Mouse (Mus musculus) intestine, embryonic 15.5 days (tissue): Measurements from ENCODE around the gene Gm10277. TPM values are rescaled to one million over a fixed set of nuclear protein-coding genes. Genes with fewer than 3 reads are reported as not detected.

Experiments
- ATAC-seq: fragments of 200-750 bp; cut with Nextera tagmentation; 2 replicates; pipeline ENCODE4 v1.8.0; 2017; ENCODE audit warnings: moderate TSS enrichment, moderate library complexity
- H3K27ac ChIP-seq: fragments of 300-500 bp; sonication (generic); 2 replicates; pipeline ENCODE4 v1.5.1; 2015; ENCODE audit warnings: mild to moderate bottlenecking, inconsistent platforms
- H3K27me3 ChIP-seq: fragments of 300-500 bp; sonication (generic); replicated peaks from 2 replicates; pipeline ENCODE4 v1.6.1; 2015; ENCODE audit warnings: inconsistent platforms
- H3K36me3 ChIP-seq: fragments of 300-500 bp; sonication (generic); 2 replicates; pipeline ENCODE4 v1.6.1; 2015; ENCODE audit warnings: inconsistent platforms
- H3K4me1 ChIP-seq: fragments of 300-500 bp; sonication (generic); replicated peaks from 2 replicates; pipeline ENCODE4 v1.6.1; 2015; ENCODE audit warnings: inconsistent platforms
- H3K4me2 ChIP-seq: fragments of 300-500 bp; sonication (generic); replicated peaks from 2 replicates; pipeline ENCODE4 v1.6.1; 2015; ENCODE audit warnings: mild to moderate bottlenecking, inconsistent platforms
- H3K4me3 ChIP-seq: fragments of 300-500 bp; sonication (generic); replicated peaks from 2 replicates; pipeline ENCODE4 v1.5.1; 2015; ENCODE audit warnings: inconsistent platforms
- H3K9ac ChIP-seq: fragments of 300-500 bp; sonication (generic); 2 replicates; pipeline ENCODE4 v1.6.1; 2015; ENCODE audit warnings: inconsistent platforms
- H3K9me3 ChIP-seq: fragments of 300-500 bp; sonication (generic); 2 replicates; pipeline ENCODE4 v1.6.1; 2016; ENCODE audit warnings: inconsistent platforms
- WGBS: fragments of 180-500 bp; shearing (Covaris S2); methylation state at CpG from one replicate; pipeline ENCODE4 v1.1.7; 2015; 5-methylcytosine and 5-hydroxymethylcytosine counted together
- polyA plus RNA-seq: library from polyadenylated mRNA; unstranded; fragments of >200 nt; fragmentation: Nextera tagmentation; extraction: Ambion mirVana; gene quantifications from 2 replicates; pipeline ENCODE4 v1.2.1, GENCODE M21; 2015

The Gm10277 gene
- polyA plus RNA-seq, 1 experiment from 2014 or later = 0.93 TPM

GRCm38 (mm10) chr11:77782104-77782815 lies 5.3 kb downstream of the Gm10277 start:
- WGBS = 83% methylated on average over 7 of the region's 7 CpGs

GRCm38 (mm10) chr11:77781088-77781487 lies 6.5 kb downstream of the Gm10277 start:
- 0 out of 2 replicates have a peak, but pooled peaks cover 3% of the 10 kb centered on the region for H3K36me3 ChIP-seq
- no peaks in the 10 kb centered on the region for H3K9me3 ChIP-seq
- no peak overlapping the region for H3K27ac ChIP-seq
- ATAC-seq = no peak
- H3K4me2 ChIP-seq = no peak overlapping the region
- 76% methylated on average over 7 of the region's 7 CpGs for WGBS
- H3K27me3 ChIP-seq = no peaks in the 10 kb centered on the region
- H3K4me3 ChIP-seq = no peak overlapping the region
- peaks cover 33% of the 10 kb centered on the region for H3K4me1 ChIP-seq
- no peak overlapping the region for H3K9ac ChIP-seq

More at GRCm38 (mm10) chr11:77782104-77782815, 5.3 kb downstream of the Gm10277 start:
- no peak overlapping the region for H3K4me3 ChIP-seq
- H3K36me3 ChIP-seq = 0 out of 2 replicates have a peak, but pooled peaks cover 3% of the 10 kb centered on the region
- H3K9ac ChIP-seq = no peak overlapping the region
- H3K4me1 ChIP-seq = peaks cover 40% of the 10 kb centered on the region
- no peak overlapping the region for H3K4me2 ChIP-seq
- ATAC-seq = no peak
- no peak overlapping the region for H3K27ac ChIP-seq
- no peaks in the 10 kb centered on the region for H3K27me3 ChIP-seq
- no peaks in the 10 kb centered on the region for H3K9me3 ChIP-seq

- Histone ChIP-seq H3K4me1 (peaks cover 15% of the 10 kb centered on the region), H3K9me3 (no peaks in the 10 kb centered on the region), H3K4me2 (no peak overlapping the region), H3K27ac (no peak overlapping the region), H3K36me3 (0 out of 2 replicates have a peak, but pooled peaks cover 3% of the 10 kb centered on the region), H3K9ac (no peak overlapping the region), H3K4me3 (no peak overlapping the region), H3K27me3 (no peaks in the 10 kb centered on the region)
- 67% methylated on average over 1 of the region's 1 CpGs for WGBS
- ATAC-seq = no peak
Measured at GRCm38 (mm10) chr11:77779240-77779639, 8.3 kb downstream of the Gm10277 start.

DNA sequence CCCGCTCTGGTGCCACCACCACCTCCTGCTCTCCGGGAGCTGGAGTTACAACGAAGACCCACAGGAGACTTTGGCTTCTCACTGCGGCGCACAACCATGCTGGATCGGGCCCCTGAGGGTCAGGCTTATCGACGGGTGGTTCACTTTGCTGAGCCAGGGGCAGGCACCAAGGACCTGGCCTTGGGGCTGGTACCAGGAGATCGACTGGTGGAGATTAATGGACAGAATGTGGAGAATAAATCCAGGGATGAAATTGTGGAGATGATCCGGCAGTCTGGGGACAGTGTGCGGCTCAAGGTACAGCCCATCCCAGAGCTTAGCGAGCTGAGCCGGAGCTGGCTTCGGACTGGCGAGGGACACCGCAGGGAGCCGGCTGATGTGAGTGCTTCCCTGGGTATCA lies 9.6 kb downstream of the Gm10277 start:
- H3K27ac ChIP-seq = no peak overlapping the region
- no peak for ATAC-seq
- H3K36me3 ChIP-seq = 0 out of 2 replicates have a peak, but pooled peaks cover 3% of the 10 kb centered on the region
- 94% methylated on average over 17 of the region's 17 CpGs for WGBS
- no peaks in the 10 kb centered on the region for H3K27me3 ChIP-seq
- no peak overlapping the region for H3K9ac ChIP-seq
- H3K4me3 ChIP-seq = no peak overlapping the region
- no peaks in the 10 kb centered on the region for H3K9me3 ChIP-seq
- no peak overlapping the region for H3K4me2 ChIP-seq
- H3K4me1 ChIP-seq = peaks cover 2% of the 10 kb centered on the region; the same call in 1 of the 2 replicates

- Histone ChIP-seq H3K4me3 (no peak overlapping the region), H3K9me3 (no peaks in the 10 kb centered on the region), H3K4me2 (no peak overlapping the region), H3K4me1 (no peaks in the 10 kb centered on the region; the same call in 1 of the 2 replicates), H3K36me3 (0 out of 2 replicates have a peak, but pooled peaks cover 3% of the 10 kb centered on the region), H3K27me3 (no peaks in the 10 kb centered on the region), H3K27ac (no peak overlapping the region), H3K9ac (no peak overlapping the region)
- WGBS = 92% methylated on average over 17 of the region's 17 CpGs
- no peak for ATAC-seq
Measured at GRCm38 (mm10) chr11:77777436-77777835, 10.1 kb downstream of the Gm10277 start.

- Histone ChIP-seq H3K4me3 (no peak overlapping the region), H3K27ac (peak overlapping the region; percentile 56; the same call in 1 of the 2 replicates), H3K27me3 (no peaks in the 10 kb centered on the region), H3K4me2 (no peak overlapping the region), H3K4me1 (no peaks in the 10 kb centered on the region), H3K36me3 (0 out of 2 replicates have a peak, but pooled peaks cover 3% of the 10 kb centered on the region), H3K9ac (no peak overlapping the region), H3K9me3 (no peaks in the 10 kb centered on the region)
- 59% methylated on average over 9 of the region's 9 CpGs for whole genome bisulfite sequencing
- no peak for ATAC-seq
Measured at GRCm38 (mm10) chr11:77775701-77776400, 11.7 kb downstream of the Gm10277 start.

GRCm38 (mm10) chr11:77771879-77772713 lies 15.5 kb downstream of the Gm10277 start:
- no peak overlapping the region for H3K4me3 ChIP-seq
- peak; percentile 94 for ATAC-seq
- 46% methylated on average over 8 of the region's 8 CpGs for WGBS
- H3K36me3 ChIP-seq = no peaks in the 10 kb centered on the region
- H3K9ac ChIP-seq = no peak overlapping the region
- H3K4me1 ChIP-seq = no peaks in the 10 kb centered on the region
- H3K27me3 ChIP-seq = no peaks in the 10 kb centered on the region
- H3K9me3 ChIP-seq = no peaks in the 10 kb centered on the region
- peak overlapping the region; percentile 91 for H3K27ac ChIP-seq
- H3K4me2 ChIP-seq = peak overlapping the region; percentile 36

DNA sequence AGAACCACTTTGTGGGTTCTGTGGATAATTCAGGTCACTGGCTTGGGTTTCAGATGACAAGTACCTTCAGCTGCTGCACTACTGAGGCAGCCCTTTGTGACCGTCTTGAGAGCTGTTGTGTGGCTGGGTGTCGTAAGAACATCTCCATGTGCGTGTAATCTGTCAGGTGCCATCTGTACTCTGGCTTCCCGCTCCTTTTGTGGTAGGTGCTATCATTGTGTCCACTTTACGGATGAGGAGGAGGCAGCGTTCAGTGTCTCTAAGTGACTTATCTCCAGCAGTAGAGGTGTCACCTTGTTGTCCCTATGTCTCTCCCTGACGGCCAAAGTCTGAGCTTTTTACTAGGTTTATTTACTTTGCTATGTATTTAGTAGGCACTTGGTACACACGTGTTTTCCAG lies 17.2 kb downstream of the Gm10277 start:
- no peaks in the 10 kb centered on the region for H3K9me3 ChIP-seq
- 0 out of 2 replicates have a peak overlapping the region, but pooled peaks have one; percentile 38 for H3K27ac ChIP-seq
- no peaks in the 10 kb centered on the region for H3K36me3 ChIP-seq
- H3K4me1 ChIP-seq = peaks cover 13% of the 10 kb centered on the region
- WGBS = 59% methylated on average over 8 of the region's 8 CpGs
- no peak overlapping the region for H3K4me3 ChIP-seq
- H3K4me2 ChIP-seq = no peak overlapping the region
- no peaks in the 10 kb centered on the region for H3K27me3 ChIP-seq
- no peak overlapping the region for H3K9ac ChIP-seq
- no peak for ATAC-seq

GRCm38 (mm10) chr11:77769496-77769895 lies 18.1 kb downstream of the Gm10277 start:
- H3K9me3 ChIP-seq = no peaks in the 10 kb centered on the region
- H3K4me3 ChIP-seq = no peak overlapping the region
- no peak overlapping the region for H3K9ac ChIP-seq
- no peaks in the 10 kb centered on the region for H3K36me3 ChIP-seq
- peaks cover 21% of the 10 kb centered on the region for H3K4me1 ChIP-seq
- 80% methylated on average over 4 of the region's 4 CpGs for WGBS
- no peak for ATAC-seq
- H3K4me2 ChIP-seq = no peak overlapping the region
- no peak overlapping the region for H3K27ac ChIP-seq
- no peaks in the 10 kb centered on the region for H3K27me3 ChIP-seq

DNA sequence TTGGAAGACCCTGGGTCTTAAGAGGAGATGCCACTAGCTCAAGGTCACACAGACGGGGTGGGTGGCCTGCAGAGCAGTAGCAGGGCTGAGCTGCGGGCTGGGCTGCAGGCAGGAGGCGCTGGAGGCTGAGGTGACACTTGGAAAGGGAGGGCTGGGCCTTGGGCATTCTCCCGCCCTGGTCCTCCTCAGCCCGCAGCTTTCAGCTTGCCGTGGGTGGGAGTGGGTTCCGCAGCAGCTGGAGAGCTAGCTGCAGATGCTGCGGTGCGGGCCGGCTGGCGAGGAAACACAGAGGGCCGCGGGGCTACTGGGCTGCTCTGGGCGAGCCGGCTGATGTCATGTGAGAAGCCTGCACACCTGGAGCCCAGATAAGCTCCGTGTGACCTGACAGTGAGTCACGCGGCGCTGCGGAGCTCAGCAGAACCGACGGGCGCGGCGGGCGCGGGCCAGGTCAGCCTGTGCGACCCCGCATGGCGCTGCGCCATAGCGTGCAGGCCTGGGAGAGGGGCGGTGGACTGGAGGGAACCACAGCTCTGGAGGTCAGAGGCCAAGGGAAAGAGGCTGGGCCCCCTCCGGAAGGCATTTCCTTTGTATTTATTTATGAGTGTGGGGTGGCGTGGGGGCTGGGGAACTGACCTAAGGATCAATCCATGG lies 21.1 kb downstream of the Gm10277 start:
- Histone ChIP-seq H3K27me3 (no peaks in the 10 kb centered on the region; the same call in 1 of the 2 replicates), H3K4me1 (peaks cover 34% of the 10 kb centered on the region), H3K36me3 (no peaks in the 10 kb centered on the region), H3K4me2 (peak overlapping the region; percentile 87), H3K9ac (peak overlapping the region; percentile 53), H3K27ac (peak overlapping the region; percentile 89), H3K9me3 (no peaks in the 10 kb centered on the region), H3K4me3 (peak overlapping the region; percentile 40)
- ATAC-seq = peak; percentile 76
- 3% methylated on average over 34 of the region's 35 CpGs for WGBS

- Histone ChIP-seq H3K36me3 (no peaks in the 10 kb centered on the region), H3K4me3 (peak overlapping the region; percentile 40; the same call in 1 of the 2 replicates), H3K4me2 (peak overlapping the region; percentile 87), H3K4me1 (peaks cover 34% of the 10 kb centered on the region), H3K27me3 (no peaks in the 10 kb centered on the region; the same call in 1 of the 2 replicates), H3K9me3 (no peaks in the 10 kb centered on the region), H3K27ac (peak overlapping the region; percentile 89), H3K9ac (0 out of 2 replicates have a peak overlapping the region, but pooled peaks have one; percentile 5)
- 47% methylated on average over 4 of the region's 4 CpGs for WGBS
- no peak for ATAC-seq
Measured at GRCm38 (mm10) chr11:77765459-77765777, 22.1 kb downstream of the Gm10277 start.
